12 mouse cellular contexts compared by ENCODE assay signal in the genomic region with DNA sequence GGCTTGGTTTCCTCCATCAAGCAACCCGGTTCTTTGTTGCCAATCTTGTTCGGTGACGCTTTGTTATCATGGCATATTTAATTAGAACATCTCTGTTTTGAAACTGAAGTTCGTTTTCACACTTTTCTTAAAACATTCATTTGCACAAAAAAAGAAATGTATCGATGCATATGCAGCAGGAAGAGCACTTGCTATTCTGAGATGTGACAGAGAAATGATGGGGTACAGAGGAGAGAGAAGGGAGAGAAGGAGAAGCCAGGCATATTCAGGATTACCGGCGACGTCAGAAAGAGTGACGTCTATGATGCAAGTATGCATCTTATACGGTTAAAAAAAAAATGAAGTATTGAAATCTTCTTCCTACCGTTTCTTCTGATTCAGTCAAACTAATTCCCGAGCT. TPM values are rescaled to one million over a fixed set of nuclear protein-coding genes. Genes with fewer than 3 reads are reported as not detected.
"Had no signal": no experiment of that assay in that cellular context is flagged by ENCODE, and none has a peak within 500 bp of the region (broad histone marks: within the 10 kb centered on the region; RNA-seq: fewer than 3 reads in every experiment).

No protein-coding gene starts in this region.

- H3K4me3 ChIP-seq: limb, embryonic 13.5 days; stomach, embryonic 15.5 days had no signal

- H3K27ac ChIP-seq: kidney, postnatal 0 days; limb, embryonic 13.5 days; liver, embryonic 14.5 days; stomach, embryonic 15.5 days had no signal

- DNase-seq: kidney, adult 9 months; kidney, postnatal 36 days; layer of hippocampus, adult 9-11 months; layer of hippocampus, postnatal 36 days; lung, adult 18-20 months; lung, postnatal 36 days; thymus, postnatal 36 days had no signal

RNA-seq across cellular contexts. Expression of gene Trim9, which starts 21.9 kb away (rescaled TPM):
- total RNA-seq: liver, adult 2 months had no signal
- polyA plus RNA-seq: liver, adult 2 months had no signal
